Mouse (Mus musculus): ENCODE measurements around the gene Cd80.
A peak's percentile ranks its signal among the peaks of the same experiment; 100 is the strongest.

Gene Cd80

DNA sequence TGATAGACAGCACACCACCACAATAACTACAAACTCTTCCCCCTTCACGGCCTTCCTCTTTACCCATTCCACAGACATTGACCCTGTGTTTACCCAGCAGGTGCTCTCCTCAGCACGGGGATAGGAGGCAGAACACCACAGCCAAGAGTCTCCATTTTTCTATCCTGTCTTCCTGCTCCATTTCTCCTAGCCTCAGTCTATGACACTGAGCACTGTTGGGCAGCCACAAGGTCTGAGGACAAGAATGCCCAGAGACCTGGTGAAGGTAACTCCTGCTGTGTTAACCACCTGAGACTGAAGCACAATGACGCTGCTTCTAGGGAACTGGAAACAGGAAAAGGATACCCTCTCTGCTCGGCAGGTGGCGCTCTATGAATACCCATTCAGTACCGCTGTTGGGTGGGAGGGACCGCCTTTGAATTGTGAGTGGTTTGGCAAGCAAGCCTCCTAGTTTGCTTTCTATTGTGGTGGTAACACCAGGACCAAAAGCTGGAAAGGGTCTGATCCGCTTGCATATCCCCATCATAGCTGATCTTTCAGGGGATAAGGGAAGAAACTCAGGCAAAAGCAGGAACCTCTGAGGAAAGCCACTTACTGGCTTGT lies 81.3 kb downstream of the Cd80 start:
- DNase-seq = peak; percentile 79

- no peak for DNase-seq
Observed at GRCm38 (mm10) chr16:38538716-38539380, 83.5 kb downstream of the Cd80 start.
